Mouse (Mus musculus) MEL (cell line): ENCODE data around the gene Frmd4a. TPM values are rescaled to one million over a fixed set of nuclear protein-coding genes. Genes with fewer than 3 reads are reported as not detected.

Experiments used
- DNase-seq: peaks from one replicate; pipeline ENCODE4 v3.0.0; 2011; ENCODE audit warnings: low read depth, low spot score
- H3K27ac ChIP-seq: 2 replicates; pipeline ENCODE4 v1.5.1; 2012; ENCODE audit warnings: low read depth, mild to moderate bottlenecking, control low read depth, low read length, moderate library complexity; ENCODE audit not compliant: control insufficient read depth
- H3K27me3 ChIP-seq, 2 experiments: fragments of 150-350 bp in 1 of 2; sonication (generic) in 1 of 2; 2 replicates each; pipeline ENCODE4 v1.6.1; 2012; ENCODE audit warnings: low read length in 2 of 2, mild to moderate bottlenecking in 2 of 2, improper control_type of control experiment in 1 of 2, moderate library complexity in 1 of 2; ENCODE audit not compliant: insufficient read depth in 2 of 2, control insufficient read depth in 1 of 2
- H3K36me3 ChIP-seq, 2 experiments: 2 replicates each; pipeline ENCODE4 v1.6.1; 2012 to 2014; ENCODE audit warnings: low read length in 2 of 2, improper control_type of control experiment in 1 of 2, inconsistent platforms in 1 of 2, mild to moderate bottlenecking in 1 of 2; ENCODE audit not compliant: insufficient read depth in 2 of 2, control insufficient read depth in 1 of 2
- H3K4me1 ChIP-seq, 2 experiments: fragments of 150-350 bp in 1 of 2; sonication (generic) in 1 of 2; 2 replicates each; pipeline ENCODE4 v1.6.1; 2012; ENCODE audit warnings: low read length in 2 of 2, improper control_type of control experiment in 1 of 2, mild to moderate bottlenecking in 1 of 2; ENCODE audit not compliant: insufficient read depth in 2 of 2, control insufficient read depth in 1 of 2
- H3K4me3 ChIP-seq, 2 experiments: fragments of 150-350 bp in 1 of 2; sonication (generic) in 1 of 2; 2 replicates each; pipeline ENCODE4 v1.5.1; 2012; ENCODE audit warnings: low read depth in 2 of 2, low read length in 2 of 2, mild to moderate bottlenecking in 2 of 2, moderate library complexity in 2 of 2, control low read depth in 1 of 2, improper control_type of control experiment in 1 of 2; ENCODE audit not compliant: control insufficient read depth in 1 of 2, insufficient read depth in 1 of 2
- H3K79me2 ChIP-seq: 2 replicates; pipeline ENCODE4 v1.6.1; 2012; ENCODE audit warnings: mild to moderate bottlenecking, low read length, moderate library complexity; ENCODE audit not compliant: control insufficient read depth, poor library complexity, insufficient read depth
- H3K9ac ChIP-seq: 2 replicates; pipeline ENCODE4 v1.6.1; 2012; ENCODE audit warnings: low read depth, mild to moderate bottlenecking, control low read depth, low read length, moderate library complexity; ENCODE audit not compliant: control insufficient read depth, poor library complexity, severe bottlenecking
- H3K9me3 ChIP-seq: fragments of 150-350 bp; sonication (generic); replicated peaks from 2 replicates; pipeline ENCODE4 v1.6.1; 2012; ENCODE audit warnings: mild to moderate bottlenecking, low read length, improper control_type of control experiment, moderate library complexity; ENCODE audit not compliant: insufficient read depth
- CHD2 ChIP-seq: IDR thresholded peaks from 2 replicates; pipeline ENCODE4 v1.6.1; 2011; ENCODE audit warnings: low read length, improper control_type of control experiment
- ELF1 ChIP-seq: IDR thresholded peaks from 2 replicates; pipeline ENCODE4 v1.6.1; 2014; ENCODE audit warnings: low read depth, mild to moderate bottlenecking, inconsistent platforms, low read length, improper control_type of control experiment, moderate library complexity
- EP300 ChIP-seq, 2 experiments: IDR thresholded peaks; 2 replicates each; pipeline ENCODE4 v1.6.1; 2011; ENCODE audit warnings: improper control_type of control experiment in 2 of 2, low read length in 2 of 2, low read depth in 1 of 2, mild to moderate bottlenecking in 1 of 2
- GABPA ChIP-seq: IDR thresholded peaks from 2 replicates; pipeline ENCODE4 v1.6.1; 2012; ENCODE audit warnings: low read depth, mild to moderate bottlenecking, inconsistent platforms, low read length, improper control_type of control experiment, moderate library complexity
- GATA1 ChIP-seq: IDR thresholded peaks from 2 replicates; pipeline ENCODE4 v1.6.1; 2011; ENCODE audit warnings: low read depth, low read length, improper control_type of control experiment
- HCFC1 ChIP-seq: IDR thresholded peaks from 2 replicates; pipeline ENCODE4 v1.6.1; 2012; ENCODE audit warnings: low read depth, mild to moderate bottlenecking, inconsistent platforms, low read length, improper control_type of control experiment, moderate library complexity
- MAFK ChIP-seq: IDR thresholded peaks from 2 replicates; pipeline ENCODE4 v1.6.1; 2011; ENCODE audit warnings: low read depth, mild to moderate bottlenecking, low read length, improper control_type of control experiment, borderline replicate concordance
- MAX ChIP-seq: IDR thresholded peaks from 2 replicates; pipeline ENCODE4 v1.6.1; 2011; ENCODE audit warnings: low read length, improper control_type of control experiment
- MXI1 ChIP-seq: IDR thresholded peaks from 2 replicates; pipeline ENCODE4 v1.6.1; 2011; ENCODE audit warnings: mild to moderate bottlenecking, low read depth, low read length, improper control_type of control experiment
- POLR2AphosphoS2 ChIP-seq: IDR thresholded peaks from 2 replicates; pipeline ENCODE4 v1.6.1; 2011; ENCODE audit warnings: low read length, improper control_type of control experiment
- RAD21 ChIP-seq: IDR thresholded peaks from 2 replicates; pipeline ENCODE4 v1.6.1; 2011; ENCODE audit warnings: mild to moderate bottlenecking, low read depth, low read length, improper control_type of control experiment
- SMC3 ChIP-seq: IDR thresholded peaks from 2 replicates; pipeline ENCODE4 v1.6.1; 2011; ENCODE audit warnings: low read depth, low read length, improper control_type of control experiment
- TBP ChIP-seq: IDR thresholded peaks from 2 replicates; pipeline ENCODE4 v1.8.0; 2011; ENCODE audit warnings: low read depth, low read length, improper control_type of control experiment
- UBTF ChIP-seq: IDR thresholded peaks from 2 replicates; pipeline ENCODE4 v1.6.1; 2012; ENCODE audit warnings: low read depth, mild to moderate bottlenecking, inconsistent platforms, low read length, improper control_type of control experiment, moderate library complexity, borderline replicate concordance; ENCODE audit not compliant: insufficient read depth
- USF1 ChIP-seq: IDR thresholded peaks from 2 replicates; pipeline ENCODE4 v1.6.1; 2014; ENCODE audit warnings: low read depth, mild to moderate bottlenecking, inconsistent platforms, low read length, improper control_type of control experiment, moderate library complexity
- ZMIZ1 ChIP-seq: IDR thresholded peaks from 2 replicates; pipeline ENCODE4 v1.6.1; 2012; ENCODE audit warnings: low read depth, mild to moderate bottlenecking, inconsistent platforms, low read length, improper control_type of control experiment, moderate library complexity
- polyA plus RNA-seq, 2 experiments: library from polyadenylated mRNA; stranded (reverse) in 1 of 2; unstranded in 1 of 2; fragments of >175 nt in 1 of 2; fragments of >200 nt in 1 of 2; gene quantifications; 2 replicates each; pipeline versions ENCODE4 v1.2.1 to v1.2.4; 2012; ENCODE audit warnings: low replicate concordance in 2 of 2, low read depth in 1 of 2; ENCODE audit not compliant: insufficient read length in 2 of 2, insufficient read depth in 1 of 2, missing spikeins in 1 of 2
- total RNA-seq: library from RNA; depleted of rRNA; stranded (reverse); fragments of 300-350 nt; gene quantifications from 2 replicates; pipeline ENCODE4 v1.2.3, GENCODE M21; 2012

Gene Frmd4a
- total and polyA plus RNA-seq, 3 experiments, result 6.4 to 14.4 TPM; not detected in 1

DNA sequence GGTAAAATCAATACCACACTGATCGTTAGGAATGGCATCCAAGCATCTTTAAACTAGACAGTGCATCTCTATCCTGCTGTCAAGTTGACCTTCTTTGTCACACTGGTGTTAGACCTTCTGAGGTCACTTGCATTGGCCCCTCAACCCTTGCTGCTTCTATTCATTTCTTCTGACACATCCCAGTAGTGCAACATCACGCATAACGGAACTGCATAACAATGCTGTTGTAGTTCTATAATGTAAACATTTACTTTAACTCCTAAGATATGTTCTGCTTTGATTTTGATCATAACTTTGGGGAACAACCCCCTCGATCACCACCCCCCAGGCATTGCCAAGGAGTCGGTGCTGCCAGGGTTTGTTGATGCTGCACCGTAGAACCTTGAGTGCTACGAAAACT is 558.5 kb downstream of the Frmd4a start:
- TF ChIP-seq ZMIZ1 (no peak), TBP (no peak), USF1 (no peak), CHD2 (no peak), HCFC1 (no peak), RAD21 (no peak), ELF1 (no peak), EP300 (IDR thresholded peaks at IDR 0.05; ENCODE audit: low read depth in 1 of 2, low read length in 2 of 2) (no peak)
- H3K36me3 ChIP-seq, result peaks cover 3 to 38% of the 10 kb centered on the region in 2 experiments; a peak in 3 of 4 replicates

DNA sequence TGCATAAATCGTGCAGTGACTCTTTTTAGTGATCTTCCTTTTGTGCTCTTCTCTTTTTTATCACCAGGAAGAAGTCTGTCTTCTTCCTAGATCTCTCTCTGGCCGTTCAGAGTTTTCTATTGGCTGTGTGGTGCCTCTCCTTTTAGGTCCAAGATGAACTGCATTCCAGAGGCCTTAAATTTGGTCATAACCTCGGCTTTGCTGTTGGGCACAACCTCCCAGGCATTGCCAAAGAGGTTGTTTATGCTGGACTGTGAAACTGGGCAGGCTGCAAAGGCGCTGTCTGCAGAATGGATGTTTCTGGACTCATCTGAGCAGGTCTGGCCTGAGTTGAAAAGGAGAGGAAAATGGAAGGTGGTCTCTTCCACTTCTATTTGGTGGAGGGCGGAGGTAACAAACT is 560.8 kb downstream of the Frmd4a start:
- no peak for DNase-seq
- Histone ChIP-seq H3K9ac (no peak overlapping the region), H3K27ac (no peak overlapping the region), H3K4me3 (no peak overlapping the region), H3K79me2 (no peaks in the 10 kb centered on the region), H3K36me3 (peaks cover 0 to 29% of the 10 kb centered on the region in 2 experiments; a peak in 2 of 4 replicates), H3K4me1 (no peaks in the 10 kb centered on the region), H3K9me3 (no peaks in the 10 kb centered on the region), H3K27me3 (no peaks in the 10 kb centered on the region)
- TF ChIP-seq MAX, result no peak
- no peak for TF ChIP-seq MAFK
- TF ChIP-seq GATA1, result no peak
- TF ChIP-seq POLR2AphosphoS2, result no peak
- no peak for TF ChIP-seq GABPA
- TF ChIP-seq SMC3, result no peak
- no peak for TF ChIP-seq UBTF
- TF ChIP-seq MXI1, result no peak

More for the DNA sequence above, 558.5 kb downstream of the Frmd4a start:
- H3K9ac ChIP-seq, result no peak overlapping the region
- H3K4me3 ChIP-seq, result no peak overlapping the region
- peaks cover 3 to 7% of the 10 kb centered on the region in 2 experiments; a peak in 2 of 4 replicates for H3K4me1 ChIP-seq
- H3K27me3 ChIP-seq, result no peaks in the 10 kb centered on the region
- no peaks in the 10 kb centered on the region for H3K79me2 ChIP-seq
- H3K9me3 ChIP-seq, result no peaks in the 10 kb centered on the region
- DNase-seq, result no peak
- no peak overlapping the region for H3K27ac ChIP-seq
